In genomic region chr11:12415329-12415728, GRCm38 (mm10) we compare ENCODE assay signal across 10 mouse cellular contexts. TPM values are rescaled to one million over a fixed set of nuclear protein-coding genes. Genes with fewer than 3 reads are reported as not detected.
A peak's percentile ranks its signal among the peaks of the same experiment; 100 is the strongest.
DNase-seq lines count a peak whose midpoint lies in the region; ATAC-seq lines count a peak whose summit lies in the region.
"Had no signal": no experiment of that assay in that cellular context is flagged by ENCODE, and none has a peak within 500 bp of the region (broad histone marks: within the 10 kb centered on the region; RNA-seq: fewer than 3 reads in every experiment).

No protein-coding gene starts in this region.

- no peak overlapping the region for H3K4me3 ChIP-seq in hindbrain, embryonic 11.5 days (ENCODE audit: low read depth, low read length)
- H3K4me3 ChIP-seq in neural tube, embryonic 11.5 days (ENCODE audit: low read depth, low read length): no peak overlapping the region

- no peaks in the 10 kb centered on the region for H3K9me3 ChIP-seq in hindbrain, embryonic 11.5 days (ENCODE audit: control insufficient read depth, low read length)
- H3K9me3 ChIP-seq in neural tube, embryonic 11.5 days (ENCODE audit: control insufficient read depth, low read length): no peaks in the 10 kb centered on the region

- H3K9ac ChIP-seq in hindbrain, embryonic 11.5 days (ENCODE audit: low read depth, low read length): no peak overlapping the region
- no peak overlapping the region for H3K9ac ChIP-seq in neural tube, embryonic 11.5 days (ENCODE audit: low read length)

- H3K27me3 ChIP-seq in hindbrain, embryonic 11.5 days (ENCODE audit: control insufficient read depth, insufficient read depth, low read length): no peaks in the 10 kb centered on the region
- no peaks in the 10 kb centered on the region for H3K27me3 ChIP-seq in neural tube, embryonic 11.5 days (ENCODE audit: control insufficient read depth, insufficient read depth, low read length)

- no peaks in the 10 kb centered on the region for H3K36me3 ChIP-seq in hindbrain, embryonic 11.5 days (ENCODE audit: control insufficient read depth, insufficient read depth, low read length)
- H3K36me3 ChIP-seq in neural tube, embryonic 11.5 days (ENCODE audit: control insufficient read depth, insufficient read depth, low read length): no peaks in the 10 kb centered on the region

- ATAC-seq in hindbrain, embryonic 11.5 days (ENCODE audit: low FRiP score): peak; percentile 93
- ATAC-seq in neural tube, embryonic 11.5 days (ENCODE audit: insufficient read depth, low FRiP score, low TSS enrichment): peak; percentile 90

- peak; percentile 16 to 23 for DNase-seq in kidney, postnatal 36 days
- DNase-seq in kidney, postnatal 14 days: no peak
- DNase-seq in brain, embryonic 18.5 days (ENCODE audit: low read depth, low spot score): peak; percentile 66
- DNase-seq in hindbrain, embryonic 11.5 days (ENCODE audit: low spot score): peak; percentile 88
- DNase-seq in neural tube, embryonic 11.5 days (ENCODE audit: low spot score): peak; percentile 83
- DNase-seq in T-cell, adult 2 months (ENCODE audit: low spot score): no peak
- no peak for DNase-seq in cerebellum, postnatal 36 days
- DNase-seq in natural killer cell, adult 2 months (ENCODE audit: low spot score in 2 of 2): no peak
- DNase-seq: cerebellum, adult 11 months; heart, postnatal 14 days had no signal

- H3K4me2 ChIP-seq in hindbrain, embryonic 11.5 days (replicated peaks; ENCODE audit: low read depth, low read length): no peak overlapping the region
- no peak overlapping the region for H3K4me2 ChIP-seq in neural tube, embryonic 11.5 days (ENCODE audit: low read depth)

- no peak overlapping the region for H3K27ac ChIP-seq in hindbrain, embryonic 11.5 days (ENCODE audit: low read depth, low read length)
- H3K27ac ChIP-seq in neural tube, embryonic 11.5 days (ENCODE audit: low read depth, low read length): no peak overlapping the region

- 33% methylated on average over 3 of the region's 3 CpGs for WGBS in hindbrain, embryonic 11.5 days
- WGBS in neural tube, embryonic 11.5 days: 39% methylated on average over 3 of the region's 3 CpGs

- no peaks in the 10 kb centered on the region for H3K4me1 ChIP-seq in hindbrain, embryonic 11.5 days (replicated peaks; ENCODE audit: control insufficient read depth, insufficient read depth, low read length)
- 0 out of 2 replicates have a peak, but pooled peaks cover 3% of the 10 kb centered on the region for H3K4me1 ChIP-seq in neural tube, embryonic 11.5 days (ENCODE audit: control insufficient read depth, insufficient read depth, low read length)

RNA-seq across cellular contexts. Expression of gene Cobl, which starts 49.4 kb away (rescaled TPM):
- 3.3 and 3.7 TPM in 2 replicates for polyA plus RNA-seq in hindbrain, embryonic 11.5 days (2014; fragmentation: Nextera tagmentation; extraction: Ambion mirVana)
- polyA plus RNA-seq in neural tube, embryonic 11.5 days (2014; fragmentation: Nextera tagmentation; extraction: Ambion mirVana): 2.7 and 5.6 TPM in 2 replicates

Comparison
In these comparisons a context has a peak if more than half of its experiments do, and no peak if none do; other contexts are left out.
1. DNase-seq: peak in kidney, postnatal 36 days (2 of 2), brain, embryonic 18.5 days (single experiment), hindbrain, embryonic 11.5 days (single experiment) and neural tube, embryonic 11.5 days (single experiment); none in kidney, postnatal 14 days (single experiment), T-cell, adult 2 months (single experiment), cerebellum, postnatal 36 days (0 of 2) and natural killer cell, adult 2 months (0 of 2).